Comparison of ENCODE assay signal across 8 mouse cellular contexts in genomic region chr14:46884701-46885428, GRCm38 (mm10). TPM values are rescaled to one million over a fixed set of nuclear protein-coding genes. Genes with fewer than 3 reads are reported as not detected.
A peak's percentile ranks its signal among the peaks of the same experiment; 100 is the strongest.
DNase-seq lines count a peak whose midpoint lies in the region; ATAC-seq and TF ChIP-seq lines count a peak whose summit lies in the region.

No protein-coding gene starts in this region.

- H3K4me3 ChIP-seq in bone marrow macrophage, adult 2 months (ENCODE audit: insufficient read depth, low read length) = peak overlapping the region; percentile 86
- H3K4me3 ChIP-seq in forebrain, embryonic 11.5 days (ENCODE audit: low read depth, low read length) = peak overlapping the region; percentile 58
- peak overlapping the region; percentile 70 for H3K4me3 ChIP-seq in heart, embryonic 13.5 days
- peak overlapping the region; percentile 76 for H3K4me3 ChIP-seq in kidney, postnatal 0 days (replicated peaks; ENCODE audit: low read depth, low read length)
- H3K4me3 ChIP-seq in liver, embryonic 11.5 days (ENCODE audit: low read depth, low read length) = peak overlapping the region; percentile 54
- peak overlapping the region; percentile 67 for H3K4me3 ChIP-seq in neural tube, embryonic 13.5 days

- H3K4me1 ChIP-seq in bone marrow macrophage, adult 2 months (ENCODE audit: control insufficient read depth, insufficient read depth, low read length) = peaks cover 9% of the 10 kb centered on the region
- H3K4me1 ChIP-seq in forebrain, embryonic 11.5 days (replicated peaks; ENCODE audit: control insufficient read depth, insufficient read depth, low read length) = peaks cover 12% of the 10 kb centered on the region; the same call in 1 of the 2 replicates
- H3K4me1 ChIP-seq in heart, embryonic 13.5 days = peaks cover 61% of the 10 kb centered on the region
- 0 out of 2 replicates have a peak, but pooled peaks cover 7% of the 10 kb centered on the region for H3K4me1 ChIP-seq in kidney, postnatal 0 days (replicated peaks; ENCODE audit: insufficient read depth, low read length)
- peaks cover 10% of the 10 kb centered on the region for H3K4me1 ChIP-seq in liver, embryonic 11.5 days (replicated peaks; ENCODE audit: control insufficient read depth, insufficient read depth, low read length)
- peaks cover 31% of the 10 kb centered on the region for H3K4me1 ChIP-seq in neural tube, embryonic 13.5 days (replicated peaks)

- no peaks in the 10 kb centered on the region for H3K9me3 ChIP-seq in forebrain, embryonic 11.5 days (ENCODE audit: control insufficient read depth, low read length)
- H3K9me3 ChIP-seq in heart, embryonic 13.5 days = no peaks in the 10 kb centered on the region
- H3K9me3 ChIP-seq in kidney, postnatal 0 days (replicated peaks; ENCODE audit: low read length) = no peaks in the 10 kb centered on the region
- H3K9me3 ChIP-seq in liver, embryonic 11.5 days (ENCODE audit: control insufficient read depth, low read length) = no peaks in the 10 kb centered on the region
- H3K9me3 ChIP-seq in neural tube, embryonic 13.5 days = no peaks in the 10 kb centered on the region

- H3K27me3 ChIP-seq in forebrain, embryonic 11.5 days (ENCODE audit: control insufficient read depth, insufficient read depth, low read length) = no peaks in the 10 kb centered on the region; the same call in 1 of the 2 replicates
- no peaks in the 10 kb centered on the region; the same call in 1 of the 2 replicates for H3K27me3 ChIP-seq in heart, embryonic 13.5 days (replicated peaks)
- H3K27me3 ChIP-seq in kidney, postnatal 0 days (ENCODE audit: insufficient read depth, low read length) = no peaks in the 10 kb centered on the region
- peaks cover 55% of the 10 kb centered on the region for H3K27me3 ChIP-seq in liver, embryonic 11.5 days (replicated peaks; ENCODE audit: control insufficient read depth, insufficient read depth, low read length)
- H3K27me3 ChIP-seq in neural tube, embryonic 13.5 days = peaks cover 17% of the 10 kb centered on the region

- no peaks in the 10 kb centered on the region for H3K36me3 ChIP-seq in forebrain, embryonic 11.5 days (ENCODE audit: control insufficient read depth, insufficient read depth, low read length)
- H3K36me3 ChIP-seq in heart, embryonic 13.5 days = peaks cover 20% of the 10 kb centered on the region
- no peaks in the 10 kb centered on the region for H3K36me3 ChIP-seq in kidney, postnatal 0 days (ENCODE audit: insufficient read depth, low read length)
- H3K36me3 ChIP-seq in liver, embryonic 11.5 days (ENCODE audit: control insufficient read depth, insufficient read depth, low read length) = no peaks in the 10 kb centered on the region
- H3K36me3 ChIP-seq in neural tube, embryonic 13.5 days = no peaks in the 10 kb centered on the region

- TF ChIP-seq POLR2A in bone marrow macrophage, adult 2 months (IDR thresholded peaks at IDR 0.05; ENCODE audit: borderline replicate concordance, low read depth, low read length) = no peak

- WGBS in forebrain, embryonic 11.5 days = 0% methylated on average over 43 of the region's 52 CpGs
- WGBS in heart, embryonic 13.5 days = 0% methylated on average over 48 of the region's 52 CpGs
- under 1% methylated on average over 40 of the region's 52 CpGs for WGBS in kidney, postnatal 0 days
- WGBS in liver, embryonic 11.5 days = under 1% methylated on average over 47 of the region's 52 CpGs
- WGBS in neural tube, embryonic 13.5 days = 2% methylated on average over 38 of the region's 52 CpGs

- TF ChIP-seq CTCF in bone marrow macrophage, adult 2 months (IDR thresholded peaks at IDR 0.05; ENCODE audit: low read depth, low read length) = no peak
- no peak for TF ChIP-seq CTCF in kidney, postnatal 0 days (IDR thresholded peaks at IDR 0.05; ENCODE audit: low read depth)

- H3K4me2 ChIP-seq in forebrain, embryonic 11.5 days (ENCODE audit: low read depth, low read length, severe bottlenecking) = peak overlapping the region; percentile 80
- peak overlapping the region; percentile 95 for H3K4me2 ChIP-seq in heart, embryonic 13.5 days
- peak overlapping the region; percentile 95 for H3K4me2 ChIP-seq in kidney, postnatal 0 days (ENCODE audit: low read length)
- H3K4me2 ChIP-seq in liver, embryonic 11.5 days = peak overlapping the region; percentile 80
- H3K4me2 ChIP-seq in neural tube, embryonic 13.5 days = peak overlapping the region; percentile 99

- peak; percentile 61 for ATAC-seq in forebrain, embryonic 11.5 days (replicated peaks; ENCODE audit: low FRiP score)
- ATAC-seq in heart, embryonic 13.5 days (ENCODE audit: extremely low read depth, insufficient number of reproducible peaks, low FRiP score, low TSS enrichment) = no peak
- ATAC-seq in kidney, postnatal 0 days (replicated peaks; ENCODE audit: low FRiP score, low read depth) = no peak; the same call in 1 of the 2 replicates
- ATAC-seq in liver, embryonic 11.5 days (replicated peaks; ENCODE audit: low FRiP score) = peak; percentile 29; the same call in 1 of the 2 replicates
- peak; percentile 63 for ATAC-seq in neural tube, embryonic 13.5 days (ENCODE audit: low read depth)

- 0 out of 2 replicates have a peak overlapping the region, but pooled peaks have one; percentile 4 for H3K27ac ChIP-seq in bone marrow macrophage, adult 2 months (ENCODE audit: insufficient read depth, low read depth, low read length)
- peak overlapping the region; percentile 41; the same call in 1 of the 2 replicates for H3K27ac ChIP-seq in forebrain, embryonic 11.5 days (ENCODE audit: low read depth, low read length)
- peak overlapping the region; percentile 96 for H3K27ac ChIP-seq in heart, embryonic 13.5 days (replicated peaks)
- peak overlapping the region; percentile 80 for H3K27ac ChIP-seq in kidney, postnatal 0 days
- peak overlapping the region; percentile 16; the same call in 1 of the 2 replicates for H3K27ac ChIP-seq in liver, embryonic 11.5 days (ENCODE audit: low read depth, low read length)
- H3K27ac ChIP-seq in neural tube, embryonic 13.5 days (replicated peaks) = peak overlapping the region; percentile 79

- peak; percentile 40 for DNase-seq in CD4-positive, CD25-positive, alpha-beta regulatory T cell, adult 2 months (ENCODE audit: low read depth, low spot score)
- peak; percentile 87 for DNase-seq in forebrain, embryonic 11.5 days (ENCODE audit: low spot score)
- DNase-seq in kidney, postnatal 0 days (ENCODE audit: low spot score) = peak; percentile 75
- DNase-seq in liver, embryonic 11.5 days (ENCODE audit: low spot score) = peak; percentile 64
- peak; percentile 33 for DNase-seq in thymus, postnatal 25 days

- H3K9ac ChIP-seq in forebrain, embryonic 11.5 days (ENCODE audit: low read length) = peak overlapping the region; percentile 58
- peak overlapping the region; percentile 96 for H3K9ac ChIP-seq in heart, embryonic 13.5 days
- H3K9ac ChIP-seq in kidney, postnatal 0 days (ENCODE audit: low read depth, low read length) = peak overlapping the region; percentile 67
- H3K9ac ChIP-seq in liver, embryonic 11.5 days (ENCODE audit: low read depth, low read length) = peak overlapping the region; percentile 35; the same call in 1 of the 2 replicates
- H3K9ac ChIP-seq in neural tube, embryonic 13.5 days = peak overlapping the region; percentile 69

RNA-seq across cellular contexts. Expression of gene Samd4, which starts 2.2 kb away (rescaled TPM):
- 2.3 and 3.5 TPM in 2 replicates for polyA plus RNA-seq in bone marrow macrophage, adult 2 months (2012; ENCODE audit: insufficient read depth, insufficient read length, missing spikeins)
- 2.9 and 4.2 TPM in 2 replicates for polyA plus RNA-seq in forebrain, embryonic 11.5 days (2014; fragmentation: Nextera tagmentation; extraction: Ambion mirVana)
- 13.4 and 16.3 TPM in 2 replicates for polyA plus RNA-seq in heart, embryonic 13.5 days (2015; fragmentation: Nextera tagmentation; extraction: Ambion mirVana)
- 4.4 and 5.2 TPM in 2 replicates for polyA plus RNA-seq in kidney, postnatal 0 days (2015; fragmentation: Nextera tagmentation; extraction: Ambion mirVana)
- 0.75 and 1.1 TPM in 2 replicates for polyA plus RNA-seq in liver, embryonic 11.5 days (2014; fragmentation: Nextera tagmentation; extraction: Ambion mirVana)
- polyA plus RNA-seq in neural tube, embryonic 13.5 days (2015; fragmentation: Nextera tagmentation; extraction: Ambion mirVana) = 3.1 and 4.5 TPM in 2 replicates

RNA-seq across cellular contexts. Expression of gene Cgrrf1, which starts 52.9 kb away (rescaled TPM):
- 33.9 and 37.2 TPM in 2 replicates for polyA plus RNA-seq in bone marrow macrophage, adult 2 months (2012; ENCODE audit: insufficient read depth, insufficient read length, missing spikeins)
- 30.2 and 33.9 TPM in 2 replicates for polyA plus RNA-seq in forebrain, embryonic 11.5 days (2014; fragmentation: Nextera tagmentation; extraction: Ambion mirVana)
- polyA plus RNA-seq in heart, embryonic 13.5 days (2015; fragmentation: Nextera tagmentation; extraction: Ambion mirVana) = 24.3 and 25.4 TPM in 2 replicates
- 41.9 and 44.0 TPM in 2 replicates for polyA plus RNA-seq in kidney, postnatal 0 days (2015; fragmentation: Nextera tagmentation; extraction: Ambion mirVana)
- 23.1 and 24.4 TPM in 2 replicates for polyA plus RNA-seq in liver, embryonic 11.5 days (2014; fragmentation: Nextera tagmentation; extraction: Ambion mirVana)
- polyA plus RNA-seq in neural tube, embryonic 13.5 days (2015; fragmentation: Nextera tagmentation; extraction: Ambion mirVana) = 22.2 and 24.4 TPM in 2 replicates

Comparison
In these comparisons a context has a peak if more than half of its experiments do, and no peak if none do; other contexts are left out.
1. DNase-seq: peak in every context shown above with its lines; median percentile 87 in forebrain, embryonic 11.5 days; 75 in kidney, postnatal 0 days; 64 in liver, embryonic 11.5 days; 40 in CD4-positive, CD25-positive, alpha-beta regulatory T cell, adult 2 months; 33 in thymus, postnatal 25 days.
2. H3K27ac ChIP-seq: peak in every context shown above with its lines; median percentile 96 in heart, embryonic 13.5 days; 80 in kidney, postnatal 0 days; 79 in neural tube, embryonic 13.5 days; 41 in forebrain, embryonic 11.5 days; 16 in liver, embryonic 11.5 days; 4 in bone marrow macrophage, adult 2 months.
3. ATAC-seq: peak in forebrain, embryonic 11.5 days (single experiment), liver, embryonic 11.5 days (single experiment) and neural tube, embryonic 13.5 days (single experiment); none in heart, embryonic 13.5 days (single experiment) and kidney, postnatal 0 days (single experiment).
4. H3K9ac ChIP-seq: peak in every context shown above with its lines; median percentile 96 in heart, embryonic 13.5 days; 69 in neural tube, embryonic 13.5 days; 67 in kidney, postnatal 0 days; 58 in forebrain, embryonic 11.5 days; 35 in liver, embryonic 11.5 days.
5. Peak in every context shown above with its lines, with median percentiles within 50 percentile points of each other: H3K4me3 ChIP-seq and H3K4me2 ChIP-seq.